Mouse (Mus musculus) embryo, embryonic 10.5 days (tissue): Measurements from ENCODE around the gene Dusp7.

Source experiments
- DNase-seq: peaks from one replicate; pipeline ENCODE4 v3.0.0-alpha.2; 2015; ENCODE audit warnings: low spot score

Dusp7 gene

DNA sequence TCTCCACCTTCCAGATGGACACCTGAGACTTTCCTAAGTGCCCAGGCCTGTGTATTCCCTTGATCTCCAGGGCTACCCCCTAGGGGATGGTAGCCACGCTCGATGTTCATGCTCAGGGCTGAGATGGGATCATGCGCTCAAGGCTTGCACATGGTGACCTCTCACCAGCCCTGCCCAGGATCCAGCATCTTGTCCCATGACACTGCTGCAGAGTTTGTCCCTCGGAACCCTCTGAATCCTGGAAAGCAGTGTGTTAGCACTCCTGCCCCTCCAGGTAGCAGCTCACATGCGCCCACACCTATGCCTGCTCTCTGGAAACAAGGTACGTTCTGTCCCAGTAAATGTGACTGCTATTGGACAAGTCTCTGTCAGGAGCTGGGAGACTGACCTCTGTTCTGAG lies 13.6 kb upstream of the Dusp7 start:
- DNase-seq, result no peak

DNA sequence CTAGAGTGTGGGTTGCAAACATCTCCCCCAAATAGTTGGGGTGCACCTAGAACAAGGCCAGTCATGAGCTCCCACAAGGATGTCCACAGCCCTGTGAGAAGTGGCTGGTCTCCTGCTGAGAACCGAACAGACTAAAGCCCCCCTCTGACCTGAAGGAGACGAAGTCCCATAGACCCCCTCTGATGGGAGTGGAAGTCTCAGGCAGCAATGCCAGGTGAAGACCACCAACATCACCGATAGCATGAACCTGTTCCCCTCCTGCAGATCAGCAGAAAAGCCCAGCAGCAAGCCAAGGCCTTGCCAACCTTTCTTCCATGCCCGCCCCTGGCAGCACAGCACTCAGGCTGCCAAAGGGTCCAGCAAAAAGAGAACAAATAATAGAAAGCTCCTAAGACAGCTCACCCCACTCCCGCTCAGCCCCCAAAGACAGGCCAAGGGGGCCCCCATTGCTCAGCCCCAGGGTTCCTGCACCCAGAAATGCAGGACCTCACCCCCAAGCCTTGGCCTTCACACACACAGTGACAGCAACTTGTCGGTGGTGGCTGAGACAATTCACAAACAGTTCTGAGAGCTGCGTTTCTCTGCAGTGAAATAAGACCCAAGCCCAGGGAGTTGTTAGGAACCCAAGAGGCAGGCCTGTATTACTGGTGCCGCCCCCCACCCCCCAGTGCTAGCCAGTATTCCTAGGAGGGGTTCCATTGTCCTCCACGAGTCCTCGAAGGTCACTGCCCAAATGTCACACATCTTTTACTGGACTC lies 13.0 kb upstream of the Dusp7 start:
- no peak for DNase-seq

DNA sequence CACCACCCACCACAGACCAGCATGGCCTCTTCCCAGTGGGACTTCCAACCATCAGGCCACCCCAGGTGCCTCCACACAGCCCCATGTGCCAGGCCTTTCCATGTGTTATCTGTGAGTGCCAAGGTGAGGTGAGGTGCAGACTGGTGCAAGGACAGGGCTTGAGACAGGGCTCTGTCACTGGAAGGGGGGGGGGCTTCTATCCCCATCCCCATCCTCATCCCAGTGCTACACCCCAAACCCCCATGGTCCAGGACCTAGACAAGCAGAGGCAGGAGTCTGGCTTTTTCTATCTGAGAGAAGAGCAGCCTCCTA lies 12.5 kb upstream of the Dusp7 start:
- DNase-seq, result no peak

DNA sequence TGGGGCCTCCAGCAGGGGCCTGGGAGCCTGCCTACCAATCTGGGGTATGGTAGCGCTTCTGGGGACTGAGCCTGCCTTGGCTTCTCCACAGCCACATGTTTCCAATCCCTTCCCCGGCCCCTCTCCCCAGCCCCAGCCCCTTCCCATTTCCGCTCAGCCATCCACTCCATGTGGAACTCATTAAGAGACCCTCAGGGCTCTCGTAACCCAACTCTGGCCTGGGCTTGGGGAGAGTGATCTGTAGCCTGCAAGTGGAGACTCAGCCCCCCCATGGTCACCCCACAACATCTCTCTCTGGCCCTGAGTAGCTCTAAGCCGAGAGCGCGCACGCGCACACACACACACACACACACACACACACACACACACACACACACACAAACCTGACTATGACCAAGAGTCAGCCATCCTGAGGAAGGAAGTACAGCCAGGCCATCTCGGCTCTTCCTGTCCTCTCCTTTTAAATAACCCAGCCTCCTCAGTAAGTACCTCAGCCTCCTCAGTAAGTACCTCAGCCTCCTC lies 12.0 kb upstream of the Dusp7 start:
- peak; percentile 88 for DNase-seq

DNA sequence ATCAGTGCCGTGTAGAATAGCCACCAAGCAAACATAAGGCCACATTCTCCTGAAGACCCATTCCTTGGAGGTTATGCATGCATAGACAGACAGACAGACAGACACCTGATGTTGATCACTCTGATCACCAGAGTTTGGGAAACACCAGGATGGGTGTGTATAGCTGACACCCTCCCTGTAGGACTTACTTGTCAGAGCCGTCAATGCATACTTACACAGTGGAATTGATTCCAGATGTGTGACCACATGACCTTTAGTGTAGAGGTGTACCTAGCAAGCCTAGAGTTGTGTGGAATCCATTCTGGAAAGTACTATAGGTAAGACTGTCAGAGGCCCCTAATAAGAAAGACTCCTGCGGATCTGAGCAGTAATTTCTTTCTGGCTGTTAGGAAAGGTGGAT lies 11.3 kb upstream of the Dusp7 start:
- peak; percentile 70 for DNase-seq

DNA sequence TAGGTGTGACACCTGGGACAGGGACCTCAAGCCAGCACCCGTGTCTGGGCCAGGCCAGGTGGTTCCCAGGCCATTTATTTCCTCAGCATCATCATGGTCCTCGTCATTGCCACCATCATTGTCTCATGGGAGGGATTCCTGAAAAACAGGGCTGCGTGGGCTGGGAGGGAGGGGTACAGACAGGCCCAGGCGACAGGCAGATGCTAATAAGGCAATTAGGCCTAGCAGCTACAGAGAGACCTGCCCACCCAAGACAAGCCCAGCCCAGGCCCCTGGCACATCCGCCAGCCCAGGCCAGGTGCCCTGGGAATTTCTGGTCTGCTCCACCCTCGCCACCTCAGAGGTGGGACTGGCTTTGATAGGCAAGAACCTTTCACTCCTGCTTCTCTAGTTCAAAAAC lies 9.1 kb upstream of the Dusp7 start:
- DNase-seq, result no peak

DNA sequence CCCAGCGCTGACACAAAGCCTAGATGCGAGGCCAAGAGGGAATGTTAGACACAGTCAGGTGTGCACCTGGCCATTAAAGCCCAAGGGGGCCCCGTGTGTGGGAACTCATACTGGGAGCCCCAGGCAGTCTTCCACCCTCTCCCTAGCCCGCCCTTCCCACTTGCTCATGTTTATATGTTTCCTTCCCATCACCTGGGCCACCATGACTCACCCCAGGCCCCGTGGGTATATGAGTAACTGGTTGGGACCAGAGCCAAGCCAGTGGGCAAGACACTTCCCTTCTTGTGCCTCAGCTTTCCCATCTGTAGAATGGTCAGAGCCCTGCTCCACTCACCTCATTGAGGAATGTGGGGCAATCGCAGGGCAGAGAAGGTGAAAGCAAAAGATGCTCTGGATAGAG lies 7.3 kb upstream of the Dusp7 start:
- no peak for DNase-seq

DNA sequence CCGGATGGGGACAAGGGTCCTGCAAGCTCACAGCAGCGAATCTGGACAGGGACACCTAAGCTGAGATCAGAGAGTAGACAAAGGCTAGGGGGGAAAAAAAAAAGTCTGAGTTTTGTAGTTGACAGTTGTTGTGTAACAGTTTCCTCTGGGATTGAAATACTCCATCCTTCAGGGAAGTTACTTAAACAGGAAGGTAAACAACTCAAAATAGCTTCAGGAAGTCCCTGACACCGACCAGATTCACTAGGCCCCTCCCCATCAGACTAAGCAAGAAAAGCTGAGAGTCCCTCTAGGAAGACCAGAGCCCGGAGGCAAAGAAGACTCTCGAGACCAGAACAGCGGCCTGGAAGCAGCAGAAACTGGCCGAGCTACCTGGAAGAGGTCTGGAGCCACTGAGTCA lies 3.1 kb upstream of the Dusp7 start:
- no peak for DNase-seq

DNA sequence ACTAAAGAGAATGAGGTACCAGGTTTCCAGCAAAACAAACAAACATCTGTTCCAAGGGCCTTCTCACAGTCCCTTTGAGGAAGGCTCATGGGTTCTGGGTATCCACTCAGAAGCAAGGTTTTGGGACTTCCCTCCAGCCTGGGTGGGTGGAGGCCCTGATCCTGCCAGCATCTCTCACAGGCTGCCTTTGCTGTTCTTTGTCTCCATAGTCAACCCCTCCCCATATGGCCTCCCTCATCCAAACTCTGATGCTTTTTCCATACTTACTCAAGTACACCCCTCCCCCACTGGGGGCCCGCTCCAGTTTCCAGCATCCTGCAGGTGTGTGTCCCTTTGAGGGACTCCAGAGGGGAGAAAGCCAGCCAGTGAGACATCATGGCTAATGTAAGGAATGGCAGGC lies 2.2 kb upstream of the Dusp7 start:
- DNase-seq, result no peak

DNA sequence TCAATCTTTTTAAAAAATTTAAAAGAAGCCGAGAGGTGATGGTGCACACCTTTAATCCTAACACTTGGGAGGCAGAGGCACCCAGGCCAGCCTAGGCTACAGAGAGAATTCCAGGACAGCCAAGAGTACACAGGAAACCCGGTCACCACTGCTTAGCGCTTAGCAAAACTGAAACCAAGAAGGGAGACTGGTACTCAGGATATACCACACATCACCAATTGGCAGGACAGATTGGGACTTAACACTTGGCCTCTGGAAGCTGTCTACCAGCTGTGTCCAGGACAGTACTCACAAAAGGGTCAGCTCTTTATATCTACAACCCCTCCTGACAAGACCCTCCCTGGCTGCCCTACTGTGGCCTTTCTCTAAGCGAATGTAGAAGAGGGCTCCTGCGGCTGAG lies 1.4 kb upstream of the Dusp7 start:
- DNase-seq, result no peak

DNA sequence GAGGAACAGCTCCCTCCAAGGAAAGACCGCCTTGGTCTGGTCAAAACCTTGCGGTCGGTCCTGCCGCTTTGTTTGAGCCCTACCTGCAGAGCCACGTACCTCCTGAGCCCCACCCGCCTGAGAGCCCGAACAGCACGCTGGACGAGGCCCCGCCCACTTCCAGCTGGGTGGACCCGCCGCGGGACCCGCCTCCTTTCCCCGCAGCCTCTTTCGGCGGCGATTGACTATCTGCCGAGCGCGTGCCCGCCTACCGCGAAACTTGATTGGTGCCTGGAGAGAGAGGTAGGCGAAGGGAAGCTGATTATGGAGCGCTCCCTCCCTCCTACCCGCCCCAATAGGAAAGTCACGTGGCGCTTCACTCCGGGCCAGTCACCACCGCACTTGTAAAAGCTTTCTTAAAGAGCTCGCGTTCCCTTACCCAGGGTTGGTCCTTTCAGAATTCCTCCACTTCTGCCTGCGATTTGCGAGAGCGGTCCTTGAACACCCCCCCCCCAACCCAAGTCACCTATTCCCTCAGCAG lies 780 bp upstream of the Dusp7 start:
- peak; percentile 98 for DNase-seq

DNA sequence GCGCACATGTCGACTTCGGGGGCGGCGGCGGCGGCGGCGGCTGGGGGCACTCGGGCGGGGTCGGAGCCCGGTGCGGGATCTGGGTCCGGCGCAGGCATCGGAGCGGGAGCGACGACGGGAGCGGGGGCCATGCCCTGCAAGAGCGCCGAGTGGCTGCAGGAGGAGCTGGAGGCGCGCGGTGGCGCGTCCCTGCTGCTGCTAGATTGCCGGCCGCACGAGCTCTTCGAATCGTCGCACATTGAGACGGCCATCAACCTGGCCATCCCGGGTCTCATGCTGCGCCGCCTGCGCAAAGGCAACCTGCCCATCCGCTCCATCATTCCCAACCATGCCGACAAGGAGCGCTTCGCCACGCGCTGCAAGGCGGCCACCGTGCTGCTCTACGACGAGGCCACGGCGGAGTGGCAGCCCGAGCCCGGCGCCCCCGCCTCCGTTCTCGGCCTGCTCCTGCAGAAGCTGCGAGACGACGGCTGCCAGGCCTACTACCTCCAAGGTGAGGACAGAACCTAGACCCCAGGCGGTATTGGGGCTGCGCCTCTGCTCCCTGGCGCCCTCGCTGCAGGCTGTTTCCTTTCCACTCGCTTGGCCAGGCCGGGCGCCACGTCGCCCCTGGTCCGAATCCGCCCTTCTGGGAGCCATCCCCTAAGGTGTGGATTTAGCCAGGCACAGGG lies 534 bp downstream of the Dusp7 start:
- DNase-seq, result peak; percentile 71

DNA sequence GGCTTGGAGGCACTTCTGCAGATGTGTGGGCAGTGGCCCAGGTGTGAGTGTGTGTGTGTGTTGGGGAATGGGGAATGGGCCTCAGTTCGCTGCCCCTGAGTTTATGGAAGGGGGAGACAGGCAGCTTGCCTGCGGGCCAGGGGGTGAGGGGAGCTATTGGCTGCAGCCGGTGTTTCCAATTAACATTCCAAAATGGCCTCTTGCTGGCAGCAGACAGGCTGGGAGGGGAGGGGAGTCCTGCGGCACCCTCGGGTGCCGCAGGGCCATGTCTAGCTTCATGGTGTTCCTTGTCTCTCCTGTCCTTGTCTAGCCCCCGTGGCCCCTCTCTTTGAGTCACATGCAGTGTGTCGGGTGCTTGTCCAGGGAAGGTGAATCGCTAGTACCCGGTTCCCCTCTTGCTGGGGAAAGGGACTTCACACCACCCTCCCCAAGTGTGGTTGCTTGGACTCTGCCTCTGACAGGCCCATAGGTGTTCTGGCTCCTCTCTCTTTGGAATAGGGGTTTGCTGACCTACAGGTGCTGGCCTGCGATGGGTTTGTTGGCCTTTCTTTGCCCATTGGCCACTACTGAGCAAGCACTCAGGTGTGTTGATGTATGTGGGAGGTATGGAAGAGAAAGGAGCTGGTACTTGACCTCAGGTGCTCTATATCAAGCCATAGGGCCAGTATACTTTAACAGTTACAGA lies 1.5 kb downstream of the Dusp7 start:
- DNase-seq, result peak; percentile 59

DNA sequence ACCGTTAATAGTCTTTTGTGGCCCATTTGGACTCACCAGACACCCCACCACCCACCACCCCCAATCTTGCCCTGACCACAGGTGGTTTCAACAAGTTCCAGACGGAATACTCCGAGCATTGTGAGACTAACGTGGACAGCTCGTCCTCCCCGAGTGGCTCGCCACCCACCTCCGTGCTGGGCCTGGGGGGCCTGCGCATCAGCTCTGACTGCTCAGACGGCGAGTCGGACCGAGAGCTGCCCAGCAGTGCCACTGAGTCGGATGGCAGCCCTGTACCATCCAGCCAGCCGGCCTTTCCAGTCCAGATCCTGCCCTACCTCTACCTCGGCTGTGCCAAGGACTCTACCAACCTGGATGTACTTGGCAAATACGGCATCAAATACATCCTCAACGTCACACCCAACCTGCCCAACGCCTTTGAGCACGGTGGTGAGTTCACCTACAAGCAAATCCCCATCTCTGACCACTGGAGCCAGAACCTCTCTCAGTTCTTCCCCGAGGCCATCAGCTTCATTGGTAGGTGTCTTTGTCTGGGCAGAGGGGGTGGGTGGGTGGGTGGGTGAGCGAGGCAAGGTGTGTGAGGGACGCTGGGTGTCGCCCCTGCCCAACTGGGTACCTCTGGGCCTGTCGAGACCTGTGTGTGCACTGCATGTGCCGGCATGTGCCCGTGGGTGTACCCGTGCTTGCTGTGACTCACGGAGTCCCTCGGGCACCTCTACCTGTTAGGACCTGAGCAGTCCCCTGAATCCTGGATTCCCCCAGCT lies 2.4 kb downstream of the Dusp7 start:
- DNase-seq, result no peak

DNA sequence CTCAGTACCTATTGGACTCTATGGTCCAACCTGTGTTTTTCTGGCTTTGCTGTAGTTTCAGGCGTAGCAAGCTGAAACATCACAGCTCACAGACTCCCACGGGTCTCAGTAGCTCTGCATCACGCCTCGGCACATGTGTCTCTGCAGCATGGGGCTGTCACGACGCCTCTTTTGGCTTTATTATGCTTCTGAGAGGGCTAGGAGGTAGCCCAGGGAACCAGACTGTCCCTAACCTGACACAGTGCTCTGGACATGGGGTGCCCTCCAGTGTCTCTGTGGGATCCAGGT lies 2.9 kb downstream of the Dusp7 start:
- DNase-seq, result no peak

DNA sequence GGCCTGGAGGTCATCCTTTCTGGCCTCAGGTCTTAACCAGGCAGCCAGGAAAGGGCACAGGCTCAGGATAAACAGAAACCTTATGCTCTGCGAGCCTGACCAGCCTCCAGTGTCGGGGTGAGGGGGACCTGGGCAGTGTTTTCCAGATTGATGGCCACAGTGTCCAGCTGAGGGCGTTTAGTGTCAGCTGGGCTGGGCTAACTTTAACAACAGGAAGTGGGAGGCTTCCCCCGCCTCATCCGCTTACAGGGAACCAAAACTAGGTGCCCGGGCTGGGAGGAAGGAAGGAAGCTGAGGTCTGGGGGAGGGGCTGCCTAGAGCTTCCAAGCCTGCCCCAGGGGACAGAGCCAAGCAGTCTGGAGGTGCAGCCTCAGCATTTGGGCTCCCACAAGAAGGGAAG lies 3.3 kb downstream of the Dusp7 start:
- peak; percentile 75 for DNase-seq

DNA sequence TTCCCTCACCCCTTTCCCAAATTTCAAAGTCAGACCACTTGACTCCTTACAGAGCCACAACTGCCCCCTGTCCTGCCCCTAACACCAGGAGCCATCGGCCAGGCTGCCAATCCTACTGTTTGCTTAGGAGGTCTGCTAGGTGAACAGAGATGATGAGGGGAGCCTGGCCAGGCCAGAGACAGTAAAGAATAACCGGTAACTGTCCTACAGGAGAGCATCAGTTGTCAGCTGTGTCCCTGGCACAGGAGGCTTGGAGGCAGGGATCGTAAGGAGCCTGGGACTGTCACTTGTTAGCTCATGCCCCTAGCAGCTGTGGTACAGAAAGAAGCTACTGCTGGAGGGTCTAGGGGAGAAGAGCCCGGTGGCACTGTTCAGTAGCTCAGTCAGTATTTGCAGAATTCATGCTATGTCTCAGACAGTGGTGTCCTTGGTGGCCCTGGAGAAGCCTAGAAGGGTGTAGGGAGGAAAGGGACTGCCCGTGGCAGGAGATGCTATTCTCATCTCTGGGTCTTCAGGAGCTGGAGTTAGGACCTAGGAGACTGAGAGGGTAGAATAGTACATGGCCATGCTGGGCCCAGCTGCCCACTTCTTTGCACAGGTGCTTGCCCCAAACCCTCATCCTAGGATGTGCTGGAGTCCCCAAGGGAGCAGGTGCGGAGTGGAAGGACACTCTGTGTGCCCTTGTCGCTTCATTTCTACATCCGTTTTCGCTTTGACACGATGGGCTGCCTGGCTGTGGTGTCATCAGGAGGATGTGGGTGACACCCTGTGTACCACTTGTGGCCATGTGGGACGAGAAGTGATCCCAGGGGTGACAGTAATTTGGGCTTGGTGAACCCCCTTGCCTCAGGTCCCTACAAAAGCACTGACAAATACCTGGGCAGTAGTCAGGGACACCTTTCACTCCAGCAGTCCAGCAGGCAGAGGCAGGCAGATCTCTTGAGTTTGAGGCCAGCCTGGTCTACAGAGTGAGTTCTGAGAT lies 4.3 kb downstream of the Dusp7 start:
- DNase-seq, result no peak

DNA sequence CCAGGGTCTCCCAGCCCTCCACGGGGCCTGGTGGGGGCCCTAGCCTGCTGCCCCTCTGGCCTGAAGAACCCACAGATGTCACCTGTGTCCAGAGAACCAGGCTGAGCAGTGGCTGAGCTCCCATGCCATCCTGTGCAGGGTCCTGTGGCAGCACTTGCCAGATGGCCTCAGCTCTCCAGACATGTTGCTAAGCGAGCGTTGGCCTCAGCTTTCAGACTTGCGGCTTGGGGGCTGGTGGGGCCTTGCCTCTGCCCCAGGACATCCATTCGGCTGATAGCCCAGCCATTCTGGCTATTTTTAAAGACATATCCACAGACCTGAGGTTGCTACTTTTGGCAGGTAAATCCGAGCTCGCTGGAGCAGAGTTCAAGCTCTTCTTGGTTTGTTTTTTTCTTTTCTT lies 5.5 kb downstream of the Dusp7 start:
- no peak for DNase-seq

DNA sequence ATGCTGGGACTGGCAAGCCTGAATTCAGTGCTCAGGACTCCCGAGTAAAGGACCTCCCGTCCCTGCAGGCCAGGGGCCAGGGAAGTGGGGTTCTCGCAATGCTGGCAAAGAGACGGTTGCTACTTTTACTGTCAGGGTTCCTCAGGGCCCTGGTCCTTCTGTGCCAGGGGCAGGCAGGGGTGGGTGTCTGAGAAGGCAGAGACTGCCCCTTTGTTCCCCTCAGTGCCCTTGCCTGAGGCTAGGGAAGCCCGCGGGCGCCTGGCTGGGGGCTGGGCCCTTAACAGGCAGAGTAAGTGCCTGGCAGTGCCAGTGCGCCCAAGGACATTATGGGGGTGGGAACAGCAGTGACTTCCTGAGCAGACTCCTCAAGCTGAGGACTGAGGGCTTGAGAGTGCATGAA lies 8.8 kb downstream of the Dusp7 start:
- DNase-seq, result no peak

DNA sequence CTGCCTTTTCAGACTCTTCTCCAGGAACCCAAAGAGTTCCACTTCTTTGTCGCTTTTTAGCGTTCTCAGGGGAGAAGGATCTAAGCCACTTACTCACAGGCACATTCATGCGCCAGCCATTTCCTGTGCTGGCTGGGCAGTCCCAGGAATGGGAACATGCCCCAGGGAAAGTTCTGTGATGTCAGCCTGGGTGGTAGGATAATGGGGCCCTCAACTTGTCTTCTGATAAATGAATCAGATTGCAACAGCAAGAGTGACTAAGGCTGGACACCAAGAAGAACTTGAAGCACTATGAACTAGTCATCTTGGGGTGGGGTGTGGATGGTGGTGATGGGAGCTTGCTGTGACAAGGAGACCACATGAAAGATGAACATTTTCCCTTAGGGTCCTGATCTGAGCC lies 9.6 kb downstream of the Dusp7 start:
- DNase-seq, result no peak

DNA sequence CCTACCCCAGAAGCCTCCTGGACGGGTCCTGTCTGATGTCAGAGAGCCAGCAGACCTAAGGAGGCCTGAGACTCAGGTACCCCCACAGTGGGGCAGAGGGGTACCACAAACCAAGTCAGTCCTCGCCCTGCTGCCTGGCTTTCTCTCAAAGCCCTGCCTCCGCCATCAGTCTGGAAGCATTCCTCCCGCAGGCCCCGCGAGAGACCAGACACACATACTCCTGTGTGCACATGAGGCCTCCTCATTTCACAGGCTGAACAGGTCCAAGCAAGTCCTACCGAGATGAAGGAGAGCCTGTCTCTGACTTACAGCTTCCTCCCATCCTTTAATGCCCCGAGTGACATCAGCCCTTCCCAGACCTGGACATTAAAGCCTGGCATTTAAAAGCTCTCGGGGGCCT lies 10.3 kb downstream of the Dusp7 start:
- DNase-seq, result no peak
